Mouse (Mus musculus) brain, adult 2 months (tissue): ENCODE measurements around the gene Trim45.

Experiments used
- DNase-seq: peaks from one replicate; pipeline ENCODE4 v3.0.0; 2011; ENCODE audit warnings: low read depth, low spot score

Trim45 gene

GRCm38 (mm10) chr3:100921825-100922505 is at the start of gene Trim45:
Gene Trim45, plus strand, starts transcription at chr3:100922202.
- peak; percentile 100 for DNase-seq

GRCm38 (mm10) chr3:100877057-100877456 is 44.9 kb upstream of the Trim45 start:
- DNase-seq, result no peak

GRCm38 (mm10) chr3:100881403-100881802 is 40.6 kb upstream of the Trim45 start:
- no peak for DNase-seq

GRCm38 (mm10) chr3:100881843-100882634 is 40.0 kb upstream of the Trim45 start:
- DNase-seq, result peak; percentile 44

- DNase-seq, result no peak
Measured at GRCm38 (mm10) chr3:100889234-100889633, 32.8 kb upstream of the Trim45 start.

GRCm38 (mm10) chr3:100890406-100890805 is 31.6 kb upstream of the Trim45 start:
- DNase-seq, result peak; percentile 27

- DNase-seq, result peak; percentile 49
Measured at GRCm38 (mm10) chr3:100892383-100893335, 29.3 kb upstream of the Trim45 start.

GRCm38 (mm10) chr3:100895500-100895899 is 26.5 kb upstream of the Trim45 start:
- no peak for DNase-seq

- no peak for DNase-seq
Measured at GRCm38 (mm10) chr3:100906128-100906527, 15.9 kb upstream of the Trim45 start.

GRCm38 (mm10) chr3:100906916-100907315 is 15.1 kb upstream of the Trim45 start:
- DNase-seq, result peak; percentile 35

- no peak for DNase-seq
Measured at GRCm38 (mm10) chr3:100908594-100908993, 13.4 kb upstream of the Trim45 start.

GRCm38 (mm10) chr3:100910621-100911020 is 11.4 kb upstream of the Trim45 start:
- DNase-seq, result peak; percentile 38

- DNase-seq, result no peak
Measured at GRCm38 (mm10) chr3:100911026-100911425, 11.0 kb upstream of the Trim45 start.

GRCm38 (mm10) chr3:100911498-100912213 is 10.3 kb upstream of the Trim45 start:
- DNase-seq, result peak; percentile 31

- peak; percentile 71 for DNase-seq
Measured at GRCm38 (mm10) chr3:100916844-100917243, 5.2 kb upstream of the Trim45 start.

GRCm38 (mm10) chr3:100920611-100921140 is 1.3 kb upstream of the Trim45 start:
- DNase-seq, result no peak

GRCm38 (mm10) chr3:100922506-100923375 is 739 bp downstream of the Trim45 start:
- DNase-seq, result no peak

GRCm38 (mm10) chr3:100924065-100924732 is 2.2 kb downstream of the Trim45 start:
- DNase-seq, result peak; percentile 38

GRCm38 (mm10) chr3:100925176-100925575 is 3.2 kb downstream of the Trim45 start:
- no peak for DNase-seq
